Mouse (Mus musculus) adrenal gland (tissue): ENCODE data around the gene Mrpl10.

Source experiments
- intact Hi-C: fragments of 180-260 bp; cut with DNase I; formaldehyde crosslinking; loops from one replicate; pipeline ENCODE4 v1.15.1; 2025
- microRNA-seq, 2 experiments: library from miRNA; unstranded; fragments of <30 nt; microRNA quantifications; one replicate each; pipeline ENCODE4; 2019

The Mrpl10 gene

GRCm38 (mm10) chr11:97066656-97067360 is 25.4 kb downstream of the Mrpl10 start:
- intact Hi-C loops, result no loop called here

GRCm38 (mm10) chr11:97069333-97069732 is 28.0 kb downstream of the Mrpl10 start:
- intact Hi-C loops, result no loop called here

- intact Hi-C loops, result no loop called here
These were observed 28.4 kb downstream of the Mrpl10 start for GRCm38 (mm10) chr11:97069770-97070169.

GRCm38 (mm10) chr11:97071129-97071528 is 29.8 kb downstream of the Mrpl10 start:
- intact Hi-C loops, result no loop called here

- intact Hi-C loops, result no loop called here
These were observed 31.2 kb downstream of the Mrpl10 start for GRCm38 (mm10) chr11:97072533-97072932.

GRCm38 (mm10) chr11:97074235-97074634 is 32.9 kb downstream of the Mrpl10 start:
- intact Hi-C loops, result no loop called here

GRCm38 (mm10) chr11:97078751-97079150 is 37.4 kb downstream of the Mrpl10 start:
- intact Hi-C loops, result no loop called here

GRCm38 (mm10) chr11:97080291-97080690 is 38.9 kb downstream of the Mrpl10 start:
- intact Hi-C loops, result no loop called here

GRCm38 (mm10) chr11:97082977-97083376 is 41.6 kb downstream of the Mrpl10 start:
- intact Hi-C loops, result no loop called here

GRCm38 (mm10) chr11:97083401-97084140 is 42.2 kb downstream of the Mrpl10 start:
- intact Hi-C loops, result no loop called here

GRCm38 (mm10) chr11:97084821-97085505 is 43.6 kb downstream of the Mrpl10 start:
- intact Hi-C loops, result no loop called here

- intact Hi-C loops, result no loop called here
These were observed 45.0 kb downstream of the Mrpl10 start for GRCm38 (mm10) chr11:97086365-97086764.

GRCm38 (mm10) chr11:97094600-97094999 is 53.2 kb downstream of the Mrpl10 start:
- intact Hi-C loops, result no loop called here

- intact Hi-C loops, result no loop called here
These were observed 57.4 kb downstream of the Mrpl10 start for GRCm38 (mm10) chr11:97098791-97099190.

Small RNA genes lying within 50 kb of the gene (microRNA-seq; reads per million reads assigned to microRNA genes)
- 0.12 to 1.1 reads per million in 2 experiments for gene Mir8103
